Comparison of ENCODE assay signal across 9 mouse cellular contexts in genomic region chr14:60513560-60513959, GRCm38 (mm10).
DNase-seq lines count a peak whose midpoint lies in the region; ATAC-seq and TF ChIP-seq lines count a peak whose summit lies in the region.
"Had no signal": no experiment of that assay in that cellular context is flagged by ENCODE, and none has a peak within 500 bp of the region (broad histone marks: within the 10 kb centered on the region; RNA-seq: fewer than 3 reads in every experiment).

No protein-coding gene starts in this region.

- in situ Hi-C loops in Patski (cut with MboI; ENCODE audit: low pct_unique_long_range_greater_than_20kb): no loop called here

- CTCF ChIA-PET in Patski (lab: Charles Lee): interaction anchor here (1.0 to 2.1 kb wide), 15 partner anchors 8 to 277 kb away, joined by 3 to 9 read pairs (median 5); no protein-coding TSS in a partner anchor

- POLR2A ChIA-PET in Patski (lab: Charles Lee): no interaction called here

- H3K4me3 ChIP-seq in kidney, adult 2 months (ENCODE audit: insufficient read depth, low read depth, low read length): no peak overlapping the region
- H3K4me3 ChIP-seq in kidney, embryonic 14.5 days (ENCODE audit: low read length): no peak overlapping the region
- no peak overlapping the region for H3K4me3 ChIP-seq in neural tube, embryonic 11.5 days (ENCODE audit: low read depth, low read length)
- H3K4me3 ChIP-seq: embryonic facial prominence, embryonic 15.5 days had no signal

- ATAC-seq in kidney, embryonic 14.5 days (ENCODE audit: low FRiP score, low TSS enrichment): no peak
- ATAC-seq in Patski: no peak
- no peak for ATAC-seq in neural tube, embryonic 11.5 days (ENCODE audit: insufficient read depth, low FRiP score, low TSS enrichment)

- WGBS in kidney, adult 2 months: 18% methylated on average over 8 of the region's 8 CpGs
- WGBS in kidney, embryonic 14.5 days: 21% methylated on average over 8 of the region's 8 CpGs
- WGBS in neural tube, embryonic 11.5 days: 27% methylated on average over 8 of the region's 8 CpGs

- TF ChIP-seq POLR2A in kidney, adult 2 months (IDR thresholded peaks at IDR 0.05; ENCODE audit: low read depth, low read length): no peak

- H3K4me1 ChIP-seq in kidney, adult 2 months (ENCODE audit: control insufficient read depth, insufficient read depth, low read length): no peaks in the 10 kb centered on the region
- H3K4me1 ChIP-seq in kidney, embryonic 14.5 days (ENCODE audit: control insufficient read depth, insufficient read depth, low read length): no peaks in the 10 kb centered on the region
- H3K4me1 ChIP-seq in neural tube, embryonic 11.5 days (ENCODE audit: control insufficient read depth, insufficient read depth, low read length): no peaks in the 10 kb centered on the region
- H3K4me1 ChIP-seq: embryonic facial prominence, embryonic 15.5 days had no signal

- no peak overlapping the region for H3K9ac ChIP-seq in kidney, embryonic 14.5 days (ENCODE audit: low read depth, low read length)
- no peak overlapping the region for H3K9ac ChIP-seq in neural tube, embryonic 11.5 days (ENCODE audit: low read length)
- H3K9ac ChIP-seq: embryonic facial prominence, embryonic 15.5 days had no signal

- H3K27me3 ChIP-seq in kidney, adult 2 months (replicated peaks; ENCODE audit: control insufficient read depth, insufficient read depth, low read length): no peaks in the 10 kb centered on the region
- no peaks in the 10 kb centered on the region for H3K27me3 ChIP-seq in kidney, embryonic 14.5 days (ENCODE audit: control insufficient read depth, insufficient read depth, low read length)
- peaks cover 9% of the 10 kb centered on the region for H3K27me3 ChIP-seq in Patski
- H3K27me3 ChIP-seq in neural tube, embryonic 11.5 days (ENCODE audit: control insufficient read depth, insufficient read depth, low read length): no peaks in the 10 kb centered on the region
- H3K27me3 ChIP-seq: embryonic facial prominence, embryonic 15.5 days had no signal

- H3K9me3 ChIP-seq in kidney, embryonic 14.5 days (ENCODE audit: control insufficient read depth, low read length): no peaks in the 10 kb centered on the region
- H3K9me3 ChIP-seq in neural tube, embryonic 11.5 days (ENCODE audit: control insufficient read depth, low read length): no peaks in the 10 kb centered on the region
- H3K9me3 ChIP-seq: embryonic facial prominence, embryonic 15.5 days had no signal

- TF ChIP-seq CTCF in kidney, adult 2 months (conservative IDR thresholded peaks at IDR 0.05; ENCODE audit: insufficient read depth, insufficient read length, low read depth, low read length): 0 out of 2 replicates have a peak, but pooled peaks have one; percentile 13
- TF ChIP-seq CTCF in Patski (IDR thresholded peaks at IDR 0.05): peak; percentile 72

- no peak overlapping the region for H3K27ac ChIP-seq in kidney, adult 2 months (ENCODE audit: insufficient read depth, low read depth, low read length)
- no peak overlapping the region for H3K27ac ChIP-seq in kidney, embryonic 14.5 days (ENCODE audit: low read depth, low read length)
- H3K27ac ChIP-seq in neural tube, embryonic 11.5 days (ENCODE audit: low read depth, low read length): no peak overlapping the region
- H3K27ac ChIP-seq: embryonic facial prominence, embryonic 15.5 days had no signal

- H3K4me2 ChIP-seq in kidney, embryonic 14.5 days (replicated peaks; ENCODE audit: low read depth, low read length): no peak overlapping the region
- H3K4me2 ChIP-seq in neural tube, embryonic 11.5 days (ENCODE audit: low read depth): no peak overlapping the region
- H3K4me2 ChIP-seq: embryonic facial prominence, embryonic 15.5 days had no signal

- no peaks in the 10 kb centered on the region for H3K36me3 ChIP-seq in kidney, adult 2 months (ENCODE audit: control insufficient read depth, insufficient read depth, low read length)
- no peaks in the 10 kb centered on the region for H3K36me3 ChIP-seq in kidney, embryonic 14.5 days (ENCODE audit: control insufficient read depth, insufficient read depth, low read length)
- no peaks in the 10 kb centered on the region for H3K36me3 ChIP-seq in neural tube, embryonic 11.5 days (ENCODE audit: control insufficient read depth, insufficient read depth, low read length)
- H3K36me3 ChIP-seq: embryonic facial prominence, embryonic 15.5 days had no signal

- no peak for DNase-seq in kidney, adult 2 months
- DNase-seq in CD4-positive, CD25-positive, alpha-beta regulatory T cell, adult 2 months (ENCODE audit: low read depth, low spot score): peak; percentile 69
- no peak for DNase-seq in Patski (ENCODE audit: low read depth, low spot score)
- peak; percentile 59 for DNase-seq in forelimb bud, embryonic 11.5 days (ENCODE audit: low read depth, low spot score)
- peak; percentile 72 for DNase-seq in neural tube, embryonic 11.5 days (ENCODE audit: low spot score)
- no peak for DNase-seq in spleen, postnatal 4 days (ENCODE audit: low spot score in 2 of 2)
- DNase-seq in T-cell, adult 2 months (ENCODE audit: low spot score): no peak

Comparison
In these comparisons a context has a peak if more than half of its experiments do, and no peak if none do; other contexts are left out.
1. DNase-seq: peak in CD4-positive, CD25-positive, alpha-beta regulatory T cell, adult 2 months (single experiment), forelimb bud, embryonic 11.5 days (single experiment) and neural tube, embryonic 11.5 days (single experiment); none in kidney, adult 2 months (single experiment), Patski (single experiment), spleen, postnatal 4 days (0 of 2) and T-cell, adult 2 months (single experiment).